Mouse (Mus musculus): ENCODE results near the gene Tmem52. TPM values are rescaled to one million over a fixed set of nuclear protein-coding genes. Genes with fewer than 3 reads are reported as not detected.

Gene Tmem52
- polyA plus RNA-seq, 1 experiment from 2014 or later = not detected

GRCm38 (mm10) chr4:155514810-155515209 lies 45.9 kb downstream of the Tmem52 start:
- H3K4me3 ChIP-seq (ENCODE audit: inconsistent target) = no peak overlapping the region
- no peaks in the 10 kb centered on the region for H3K36me3 ChIP-seq (ENCODE audit: inconsistent target)
- no peak overlapping the region for H3K27ac ChIP-seq
- 100% methylated on average over 2 of the region's 2 CpGs for WGBS (ENCODE audit: missing documents)
- peaks cover 100% of the 10 kb centered on the region for H3K79me2 ChIP-seq (ENCODE audit: inconsistent target)

DNA sequence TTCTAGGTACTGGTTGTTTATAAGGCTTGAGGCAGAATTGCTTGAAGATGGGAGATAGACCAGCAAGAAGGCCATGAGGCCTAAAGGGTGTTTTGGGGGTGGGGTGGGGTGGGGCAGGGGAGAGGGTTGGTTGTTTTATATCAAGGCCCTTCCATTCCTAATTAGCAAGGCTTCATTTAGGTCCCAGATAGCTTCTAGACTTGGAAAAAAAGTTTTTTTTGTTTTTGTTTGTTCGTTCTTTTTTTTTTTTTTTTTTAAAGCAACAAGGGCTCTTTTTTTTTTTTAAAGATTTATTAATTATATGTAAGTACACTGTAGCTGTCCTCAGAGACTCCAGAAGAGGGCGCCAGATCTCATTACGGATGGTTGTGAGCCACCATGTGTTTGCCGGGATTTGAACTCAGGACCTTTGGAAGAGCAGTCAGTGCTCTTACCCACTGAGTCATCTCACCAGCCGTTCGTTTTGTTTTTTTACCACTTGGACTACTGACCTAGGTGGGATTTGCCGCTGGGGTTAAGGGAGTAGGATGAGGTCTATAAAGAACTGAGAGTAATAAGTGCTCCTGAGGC lies 49.1 kb downstream of the Tmem52 start:
- WGBS (ENCODE audit: missing documents) = 94% methylated on average over 6 of the region's 7 CpGs
- Histone ChIP-seq H3K36me3 (ENCODE audit: inconsistent target) (peaks cover 8% of the 10 kb centered on the region; the same call in 1 of the 2 replicates), H3K79me2 (ENCODE audit: inconsistent target) (peaks cover 100% of the 10 kb centered on the region), H3K27ac (no peak overlapping the region), H3K4me3 (ENCODE audit: inconsistent target) (no peak overlapping the region)

Other genes with a start within 250 kb of the Tmem52 start
- 39.6 to 44.6 TPM (median 40.4 TPM) in 3 replicates for gene Ski, start 246.5 kb upstream of the Tmem52 start, polyA plus RNA-seq (2018)
- 10.5 to 23.7 TPM (median 21.3 TPM) in 3 replicates for gene Faap20, start 219.3 kb upstream of the Tmem52 start, polyA plus RNA-seq (2018)
- not detected in 3 replicates for gene Prkcz, start 107.8 kb upstream of the Tmem52 start, polyA plus RNA-seq (2018)
- 0.10 to 0.20 TPM in 2 of 3 replicates, not detected in the other for gene Gabrd, start 71.0 kb upstream of the Tmem52 start, polyA plus RNA-seq (2018)
- 0.14 to 0.26 TPM in 2 of 3 replicates, not detected in the other for gene Cfap74, start 59.9 kb upstream of the Tmem52 start, polyA plus RNA-seq (2018)
- 216 to 287 TPM (median 286 TPM) in 3 replicates for gene Gnb1, start 22.2 kb downstream of the Tmem52 start, polyA plus RNA-seq (2018)
- gene Nadk, start 93.3 kb downstream of the Tmem52 start, polyA plus RNA-seq (2018) = 75.4 to 129 TPM (median 88.2 TPM) in 3 replicates
- gene Slc35e2, start 132.3 kb downstream of the Tmem52 start, polyA plus RNA-seq (2018) = 4.6 to 4.9 TPM (median 4.8 TPM) in 3 replicates
- gene Cdk11b, start 155.7 kb downstream of the Tmem52 start, polyA plus RNA-seq (2018) = 67.8 to 153 TPM (median 75.9 TPM) in 3 replicates
- gene Gm10563, start 176.3 kb downstream of the Tmem52 start, polyA plus RNA-seq (2018) = not detected in 3 replicates
- gene Mmp23, start 184.3 kb downstream of the Tmem52 start, polyA plus RNA-seq (2018) = not detected in 3 replicates
- gene Mib2, start 200.1 kb downstream of the Tmem52 start, polyA plus RNA-seq (2018) = 9.5 to 29.7 TPM (median 12.3 TPM) in 3 replicates
- gene Fndc10, start 225.2 kb downstream of the Tmem52 start, polyA plus RNA-seq (2018) = 1.1 to 1.9 TPM (median 1.4 TPM) in 3 replicates
- gene Ssu72, start 235.7 kb downstream of the Tmem52 start, polyA plus RNA-seq (2018) = 125 to 264 TPM (median 166 TPM) in 3 replicates